Comparison of ENCODE assay signal across 13 mouse cellular contexts in genomic region chr13:95087358-95087787, GRCm38 (mm10).
DNase-seq lines count a peak whose midpoint lies in the region; ATAC-seq and TF ChIP-seq lines count a peak whose summit lies in the region.
"Had no signal": no experiment of that assay in that cellular context is flagged by ENCODE, and none has a peak within 500 bp of the region (broad histone marks: within the 10 kb centered on the region; RNA-seq: fewer than 3 reads in every experiment).

No protein-coding gene starts in this region.

- ATAC-seq in embryonic facial prominence, embryonic 11.5 days (replicated peaks; ENCODE audit: insufficient number of reproducible peaks, low FRiP score, low TSS enrichment, low read depth) = no peak
- peak; percentile 78 for ATAC-seq in heart, embryonic 16.5 days (replicated peaks; ENCODE audit: extremely low read depth, insufficient read depth, low FRiP score)
- ATAC-seq in stomach, postnatal 0 days (ENCODE audit: low FRiP score, low TSS enrichment) = peak; percentile 56

- no peak overlapping the region for H3K9ac ChIP-seq in embryonic facial prominence, embryonic 11.5 days (replicated peaks; ENCODE audit: low read length)
- H3K9ac ChIP-seq in heart, embryonic 16.5 days (ENCODE audit: low read length) = no peak overlapping the region
- no peak overlapping the region for H3K9ac ChIP-seq in stomach, postnatal 0 days (ENCODE audit: low read length)
- H3K9ac ChIP-seq: lung, embryonic 15.5 days had no signal

- DNase-seq in embryonic facial prominence, embryonic 11.5 days (ENCODE audit: low spot score) = peak; percentile 7
- no peak for DNase-seq in embryonic facial prominence, embryonic 10.5 days (ENCODE audit: low spot score)
- DNase-seq in left cerebral cortex, adult 18-20 months (ENCODE audit: low spot score in 2 of 2) = peak; percentile 49 to 52
- no peak for DNase-seq in left cerebral cortex, adult 11 months (ENCODE audit: low spot score)
- DNase-seq in stomach, postnatal 0 days (ENCODE audit: low spot score) = no peak
- DNase-seq in retina, postnatal 1 day = no peak
- no peak for DNase-seq in ovary, postnatal 10 days (ENCODE audit: low spot score)
- DNase-seq: kidney, postnatal 10 days had no signal

- TF ChIP-seq EP300 in stomach, postnatal 0 days (optimal IDR thresholded peaks at IDR 0.05) = no peak

- no peak overlapping the region for H3K4me3 ChIP-seq in embryonic facial prominence, embryonic 11.5 days (ENCODE audit: low read depth, low read length)
- H3K4me3 ChIP-seq in embryonic facial prominence, embryonic 10.5 days = no peak overlapping the region
- no peak overlapping the region for H3K4me3 ChIP-seq in heart, embryonic 16.5 days (ENCODE audit: low read length)
- H3K4me3 ChIP-seq in stomach, postnatal 0 days (ENCODE audit: low read depth, low read length) = no peak overlapping the region
- H3K4me3 ChIP-seq: forebrain, embryonic 10.5 days; hindbrain, embryonic 10.5 days; lung, embryonic 15.5 days; myocyte had no signal

- H3K4me1 ChIP-seq in embryonic facial prominence, embryonic 11.5 days (ENCODE audit: control insufficient read depth, insufficient read depth, low read length) = no peaks in the 10 kb centered on the region
- H3K4me1 ChIP-seq in embryonic facial prominence, embryonic 10.5 days = peaks cover 7% of the 10 kb centered on the region; the same call in 1 of the 2 replicates
- H3K4me1 ChIP-seq in heart, embryonic 16.5 days (ENCODE audit: control insufficient read depth, insufficient read depth, low read length) = peaks cover 8% of the 10 kb centered on the region
- no peaks in the 10 kb centered on the region for H3K4me1 ChIP-seq in stomach, postnatal 0 days (replicated peaks; ENCODE audit: control insufficient read depth, insufficient read depth)
- H3K4me1 ChIP-seq: forebrain, embryonic 10.5 days; hindbrain, embryonic 10.5 days had no signal

- no peak overlapping the region for H3K4me2 ChIP-seq in embryonic facial prominence, embryonic 11.5 days (ENCODE audit: low read depth, low read length)
- H3K4me2 ChIP-seq in heart, embryonic 16.5 days (ENCODE audit: low read depth, low read length) = peak overlapping the region; percentile 6; the same call in 1 of the 2 replicates
- no peak overlapping the region for H3K4me2 ChIP-seq in stomach, postnatal 0 days (replicated peaks; ENCODE audit: low read depth)
- H3K4me2 ChIP-seq: lung, embryonic 15.5 days had no signal

- no peaks in the 10 kb centered on the region for H3K27me3 ChIP-seq in embryonic facial prominence, embryonic 11.5 days (ENCODE audit: control insufficient read depth, insufficient read depth, low read length)
- no peaks in the 10 kb centered on the region for H3K27me3 ChIP-seq in embryonic facial prominence, embryonic 10.5 days (replicated peaks; ENCODE audit: low read depth, poor library complexity, severe bottlenecking)
- H3K27me3 ChIP-seq in heart, embryonic 16.5 days (ENCODE audit: control insufficient read depth, insufficient read depth, low read length) = no peaks in the 10 kb centered on the region
- no peaks in the 10 kb centered on the region for H3K27me3 ChIP-seq in stomach, postnatal 0 days (ENCODE audit: control insufficient read depth, insufficient read depth, low read length)
- H3K27me3 ChIP-seq: lung, embryonic 15.5 days had no signal

- TF ChIP-seq CTCF in stomach, postnatal 0 days (IDR thresholded peaks at IDR 0.05; ENCODE audit: low read depth) = no peak

- no peak overlapping the region for H3K27ac ChIP-seq in embryonic facial prominence, embryonic 11.5 days (replicated peaks; ENCODE audit: low read depth, low read length)
- no peak overlapping the region for H3K27ac ChIP-seq in embryonic facial prominence, embryonic 10.5 days (replicated peaks)
- H3K27ac ChIP-seq in heart, embryonic 16.5 days (ENCODE audit: low read length) = peak overlapping the region; percentile 6
- H3K27ac ChIP-seq in stomach, postnatal 0 days (replicated peaks) = no peak overlapping the region
- H3K27ac ChIP-seq: forebrain, embryonic 10.5 days; hindbrain, embryonic 10.5 days; lung, embryonic 15.5 days had no signal

- 64% methylated on average over 8 of the region's 8 CpGs for WGBS in embryonic facial prominence, embryonic 11.5 days
- 73% methylated on average over 8 of the region's 8 CpGs for WGBS in embryonic facial prominence, embryonic 10.5 days
- WGBS in heart, embryonic 16.5 days = 59% methylated on average over 8 of the region's 8 CpGs
- 38% methylated on average over 8 of the region's 8 CpGs for WGBS in stomach, postnatal 0 days

- H3K9me3 ChIP-seq in embryonic facial prominence, embryonic 11.5 days (replicated peaks; ENCODE audit: control insufficient read depth, low read length) = no peaks in the 10 kb centered on the region
- H3K9me3 ChIP-seq in embryonic facial prominence, embryonic 10.5 days = no peaks in the 10 kb centered on the region
- no peaks in the 10 kb centered on the region for H3K9me3 ChIP-seq in heart, embryonic 16.5 days (replicated peaks; ENCODE audit: control insufficient read depth, low read length)
- no peaks in the 10 kb centered on the region for H3K9me3 ChIP-seq in stomach, postnatal 0 days (ENCODE audit: control insufficient read depth, low read length)
- H3K9me3 ChIP-seq: forebrain, embryonic 10.5 days; hindbrain, embryonic 10.5 days; lung, embryonic 15.5 days had no signal

- H3K36me3 ChIP-seq in embryonic facial prominence, embryonic 11.5 days (replicated peaks; ENCODE audit: control insufficient read depth, insufficient read depth, low read depth, low read length) = no peaks in the 10 kb centered on the region
- no peaks in the 10 kb centered on the region for H3K36me3 ChIP-seq in embryonic facial prominence, embryonic 10.5 days (replicated peaks)
- H3K36me3 ChIP-seq in heart, embryonic 16.5 days (ENCODE audit: control insufficient read depth, insufficient read depth) = no peaks in the 10 kb centered on the region
- no peaks in the 10 kb centered on the region for H3K36me3 ChIP-seq in stomach, postnatal 0 days (ENCODE audit: control insufficient read depth, insufficient read depth, low read length)
- H3K36me3 ChIP-seq: forebrain, embryonic 10.5 days; hindbrain, embryonic 10.5 days; lung, embryonic 15.5 days had no signal

Comparison
In these comparisons a context has a peak if more than half of its experiments do, and no peak if none do; other contexts are left out.
1. DNase-seq: peak in embryonic facial prominence, embryonic 11.5 days (single experiment) and left cerebral cortex, adult 18-20 months (2 of 2); none in embryonic facial prominence, embryonic 10.5 days (single experiment), left cerebral cortex, adult 11 months (single experiment), stomach, postnatal 0 days (single experiment), retina, postnatal 1 day (single experiment) and ovary, postnatal 10 days (single experiment).